ENCODE assay signal across 14 mouse cellular contexts in genomic region chr9:7992651-7993050, GRCm38 (mm10). TPM values are rescaled to one million over a fixed set of nuclear protein-coding genes. Genes with fewer than 3 reads are reported as not detected.
DNase-seq lines count a peak whose midpoint lies in the region; ATAC-seq and TF ChIP-seq lines count a peak whose summit lies in the region.
"Had no signal": no experiment of that assay in that cellular context is flagged by ENCODE, and none has a peak within 500 bp of the region (broad histone marks: within the 10 kb centered on the region; RNA-seq: fewer than 3 reads in every experiment).

No protein-coding gene starts in this region.

- no peak for TF ChIP-seq POLR2A in kidney, adult 2 months (IDR thresholded peaks at IDR 0.05; ENCODE audit: low read depth, low read length)

- H3K9me3 ChIP-seq in kidney, embryonic 16.5 days (ENCODE audit: low read length) = no peaks in the 10 kb centered on the region
- H3K9me3 ChIP-seq: embryonic facial prominence, embryonic 12.5 days; limb, embryonic 15.5 days had no signal

- no peaks in the 10 kb centered on the region; the same call in 1 of the 2 replicates for H3K36me3 ChIP-seq in kidney, adult 2 months (ENCODE audit: control insufficient read depth, insufficient read depth, low read length)
- H3K36me3 ChIP-seq in kidney, embryonic 16.5 days (ENCODE audit: insufficient read depth, low read length) = peaks cover 48% of the 10 kb centered on the region

- H3K9ac ChIP-seq in kidney, embryonic 16.5 days (replicated peaks; ENCODE audit: low read length) = no peak overlapping the region
- H3K9ac ChIP-seq: embryonic facial prominence, embryonic 12.5 days; limb, embryonic 15.5 days had no signal

- WGBS in kidney, adult 2 months = 28% methylated on average over 3 of the region's 3 CpGs
- WGBS in kidney, embryonic 16.5 days = 51% methylated on average over 3 of the region's 3 CpGs

- ATAC-seq in kidney, embryonic 16.5 days (ENCODE audit: low FRiP score, low TSS enrichment) = no peak

- peaks cover 10% of the 10 kb centered on the region for H3K4me1 ChIP-seq in kidney, adult 2 months (ENCODE audit: control insufficient read depth, insufficient read depth, low read length)
- peaks cover 5% of the 10 kb centered on the region; the same call in 1 of the 2 replicates for H3K4me1 ChIP-seq in kidney, embryonic 16.5 days (ENCODE audit: insufficient read depth, low read length)
- H3K4me1 ChIP-seq: embryonic facial prominence, embryonic 12.5 days had no signal

- DNase-seq in adrenal gland, adult (ENCODE audit: inconsistent age in 2 of 2, low spot score in 1 of 2) = peak; percentile 34 to 74
- DNase-seq in adrenal gland, postnatal 4 days (ENCODE audit: low spot score in 2 of 2) = no peak
- peak; percentile 65 for DNase-seq in kidney, adult 2 months
- DNase-seq in adipocyte (ENCODE audit: low spot score) = peak; percentile 50
- peak; percentile 36 to 38 for DNase-seq in heart, postnatal 14 days
- no peak for DNase-seq in cerebellum, postnatal 36 days
- DNase-seq in left cerebral cortex, postnatal 10 days (ENCODE audit: extremely low spot score in 1 of 2, low spot score in 2 of 2) = no peak
- DNase-seq: cerebellum, adult 11 months; lung, postnatal 10 days; midbrain, embryonic 14.5 days; thymus, adult 2 months had no signal

- H3K4me2 ChIP-seq in kidney, embryonic 16.5 days (replicated peaks; ENCODE audit: low read depth, low read length) = no peak overlapping the region
- H3K4me2 ChIP-seq: embryonic facial prominence, embryonic 12.5 days; limb, embryonic 15.5 days had no signal

- H3K27me3 ChIP-seq in kidney, adult 2 months (replicated peaks; ENCODE audit: control insufficient read depth, insufficient read depth, low read length) = no peaks in the 10 kb centered on the region
- no peaks in the 10 kb centered on the region for H3K27me3 ChIP-seq in kidney, embryonic 16.5 days (ENCODE audit: insufficient read depth, low read length)
- H3K27me3 ChIP-seq: embryonic facial prominence, embryonic 12.5 days; limb, embryonic 15.5 days had no signal

- no peak overlapping the region for H3K27ac ChIP-seq in kidney, adult 2 months (ENCODE audit: insufficient read depth, low read depth, low read length)
- H3K27ac ChIP-seq in kidney, embryonic 16.5 days (ENCODE audit: low read length) = no peak overlapping the region
- H3K27ac ChIP-seq: embryonic facial prominence, embryonic 12.5 days; limb, embryonic 15.5 days had no signal

- TF ChIP-seq CTCF in kidney, adult 2 months (conservative IDR thresholded peaks at IDR 0.05; ENCODE audit: insufficient read depth, insufficient read length, low read depth, low read length) = no peak

- intact Hi-C loops in heart, postnatal 14 days (cut with DNase I) = no loop called here
- intact Hi-C loops in left cerebral cortex, postnatal 10 days (cut with DNase I) = no loop called here

- no peak overlapping the region for H3K4me3 ChIP-seq in kidney, adult 2 months (ENCODE audit: insufficient read depth, low read depth, low read length)
- H3K4me3 ChIP-seq in kidney, embryonic 16.5 days (ENCODE audit: low read length) = no peak overlapping the region
- H3K4me3 ChIP-seq: embryonic facial prominence, embryonic 12.5 days; limb, embryonic 15.5 days had no signal

RNA-seq across cellular contexts. Expression of gene Yap1, which starts 11.7 kb away (rescaled TPM):
- 10 to 100 TPM; 96.3 to 98.0 TPM for total RNA-seq in adrenal gland, postnatal 4 days (2021)
- 39.0 and 40.9 TPM in 2 replicates for polyA plus RNA-seq in kidney, adult 2 months (2012; rRNA removed)
- 35.7 and 37.1 TPM in 2 replicates for polyA plus RNA-seq in kidney, embryonic 16.5 days (2015; fragmentation: Nextera tagmentation; extraction: Ambion mirVana)
- total RNA-seq in heart, postnatal 14 days (2021) = 10 to 100 TPM; 60.9 to 63.1 TPM
- 10 to 100 TPM; 13.5 to 13.6 TPM for total RNA-seq in left cerebral cortex, postnatal 10 days (2021)

RNA-seq across cellular contexts. Expression of gene Cfap300, which starts 50.0 kb away (rescaled TPM):
- total RNA-seq in adrenal gland, postnatal 4 days (2021) = 1 to 10 TPM; 6.0 to 6.6 TPM
- 3.8 and 4.5 TPM in 2 replicates for polyA plus RNA-seq in kidney, adult 2 months (2012; rRNA removed)
- polyA plus RNA-seq in kidney, embryonic 16.5 days (2015; fragmentation: Nextera tagmentation; extraction: Ambion mirVana) = 13.0 and 14.3 TPM in 2 replicates
- 1 to 10 TPM in 1 of 2 experiments, under 1 TPM in 1; 0.76 to 1.4 TPM for total RNA-seq in heart, postnatal 14 days (2021)
- 1 to 10 TPM; 5.7 to 6.1 TPM for total RNA-seq in left cerebral cortex, postnatal 10 days (2021)

Comparison
In these comparisons a context has a peak if more than half of its experiments do, and no peak if none do; other contexts are left out.
1. DNase-seq: peak in adrenal gland, adult (2 of 2), kidney, adult 2 months (single experiment), adipocyte (single experiment) and heart, postnatal 14 days (2 of 2); none in adrenal gland, postnatal 4 days (0 of 2), cerebellum, postnatal 36 days (0 of 2) and left cerebral cortex, postnatal 10 days (0 of 2).
2. RNA of gene Yap1, which starts 11.7 kb away (total RNA-seq): 96.3 to 98.0 TPM in adrenal gland, postnatal 4 days and 60.9 to 63.1 TPM in heart, postnatal 14 days; 13.5 to 13.6 TPM in left cerebral cortex, postnatal 10 days; every median in the first group is over 4 times any median in the second.